Mouse (Mus musculus): ENCODE data around the gene Lcp2. TPM values are rescaled to one million over a fixed set of nuclear protein-coding genes. Genes with fewer than 3 reads are reported as not detected.

Lcp2 gene
- polyA plus RNA-seq (2012; rRNA removed): 7.3 and 8.5 TPM in 2 replicates

DNA sequence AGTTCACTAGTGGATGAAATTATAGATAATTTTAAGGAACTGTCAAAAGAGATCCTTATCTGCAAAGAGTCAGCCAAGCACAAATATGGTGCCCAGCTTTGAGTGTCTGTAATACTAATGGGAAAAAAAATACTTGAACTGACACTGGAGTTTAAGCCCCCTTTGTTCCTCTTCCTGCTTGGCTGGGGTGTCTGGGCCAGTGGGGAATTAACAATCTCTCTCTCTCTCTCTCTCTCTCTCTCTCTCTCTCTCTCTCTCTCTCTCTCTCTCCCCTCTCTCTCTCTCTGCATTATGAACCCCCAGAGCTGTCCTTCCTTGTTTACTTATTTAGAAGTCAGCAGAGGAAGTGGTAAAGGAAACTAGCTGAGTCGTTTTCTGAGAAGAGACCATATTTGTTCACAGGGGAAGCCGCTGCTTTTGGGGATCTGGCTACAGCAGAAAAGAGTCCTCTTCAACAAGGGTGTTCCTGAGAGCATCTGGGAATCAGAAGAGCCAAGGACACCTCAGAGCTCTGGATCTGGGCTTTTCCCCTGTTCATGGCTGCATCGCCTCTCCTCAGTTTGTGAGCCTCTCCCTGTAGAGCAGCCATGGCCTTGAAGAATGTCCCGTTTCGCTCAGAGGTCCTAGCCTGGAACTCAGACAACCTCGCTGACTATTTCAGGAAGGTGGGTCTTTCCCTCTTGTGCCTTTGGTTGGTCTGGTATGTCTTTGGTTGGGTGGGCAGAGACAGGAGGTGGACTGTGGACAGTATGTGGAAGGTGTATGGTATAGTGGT lies at the start of gene Lcp2:
Gene Lcp2, plus strand, starts transcription at position 154 of the 775 bp plus-strand sequence.

DNA sequence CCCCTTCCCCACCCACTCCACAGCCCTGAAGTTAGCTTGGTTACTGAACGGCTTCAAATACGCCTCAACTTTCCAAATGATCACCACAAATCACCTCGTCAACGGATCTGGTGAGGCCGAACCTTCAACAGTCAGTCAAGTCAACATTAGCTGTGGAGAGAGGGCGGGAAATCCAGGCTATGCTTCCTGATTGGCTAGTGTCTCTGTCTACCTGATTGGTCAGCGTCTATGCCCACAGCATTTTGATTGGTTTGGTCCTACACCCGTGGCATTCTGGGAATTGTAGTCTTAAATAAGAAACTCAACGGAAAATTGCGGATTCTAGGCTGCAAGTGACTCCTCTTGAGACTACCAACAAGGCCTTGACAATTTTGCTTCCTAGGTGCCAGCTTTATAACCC lies 51.7 kb downstream of the Lcp2 start, which contains the start of gene 4930469K13Rik:
Gene 4930469K13Rik, minus strand, starts transcription at position 133 of the 400 bp plus-strand sequence.

Other genes with a start within 250 kb of the Lcp2 start
- gene Kcnmb1, start 83.9 kb upstream of the Lcp2 start, polyA plus RNA-seq (2012; rRNA removed): 0.01 and 0.03 TPM in 2 replicates
- 0.09 and 0.14 TPM in 2 replicates for gene Kcnip1, start 53.8 kb upstream of the Lcp2 start, polyA plus RNA-seq (2012; rRNA removed)
- gene 4930469K13Rik, start 51.6 kb downstream of the Lcp2 start, polyA plus RNA-seq (2012; rRNA removed): not detected in 2 replicates
- gene Foxi1, start 161.2 kb downstream of the Lcp2 start, polyA plus RNA-seq (2012; rRNA removed): not detected in 2 replicates

Data from liver, embryonic 14 days (tissue).